Mouse (Mus musculus): ENCODE measurements around the gene Psg19. TPM values are rescaled to one million over a fixed set of nuclear protein-coding genes. Genes with fewer than 3 reads are reported as not detected.

Psg19 gene
- 0.02 TPM in 1 of 2 replicates, not detected in the other for polyA plus RNA-seq (2012; rRNA removed)

DNA sequence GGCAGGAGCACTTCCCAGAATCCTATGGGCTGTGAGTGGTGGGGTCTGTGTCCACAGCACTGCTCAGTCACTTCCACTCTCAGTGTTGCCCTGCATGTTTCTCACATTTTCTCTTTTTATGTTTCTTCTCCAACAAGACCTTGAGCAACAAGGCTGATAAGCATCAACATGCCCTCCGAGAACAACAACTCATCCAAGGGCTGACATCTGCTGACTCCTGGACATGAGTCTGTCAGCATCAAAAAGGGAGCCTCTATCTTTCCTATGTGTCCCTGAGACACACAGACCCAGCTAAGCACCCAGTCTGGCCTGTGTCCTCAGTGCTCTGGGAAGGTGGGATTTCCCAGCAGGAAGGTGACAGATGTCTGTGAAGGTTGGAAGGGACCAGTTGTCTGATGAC, at the start of gene Psg19:
Psg19 (minus strand) TSS at position 101 of the 400 bp plus-strand sequence.

DNA sequence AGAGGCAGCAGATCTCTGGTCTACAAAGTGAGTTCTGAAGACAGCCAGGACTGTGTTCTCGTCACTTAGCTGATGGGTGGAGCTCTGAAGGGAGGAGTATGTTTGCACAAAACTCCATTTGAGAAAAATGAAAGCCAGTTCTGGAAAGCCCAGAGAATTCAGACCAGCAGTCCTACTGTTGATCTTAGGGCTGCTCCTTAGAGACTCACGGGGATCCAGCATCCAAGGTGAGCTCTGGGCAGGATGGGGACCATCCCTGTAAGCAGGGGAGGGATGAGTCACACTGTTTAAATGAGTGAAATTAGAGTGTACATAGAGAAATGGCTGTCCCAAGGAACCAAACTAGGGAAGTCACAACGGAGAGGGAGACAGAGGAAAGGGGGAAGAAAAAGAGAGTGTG, 41.5 kb upstream of the Psg19 start, which contains the start of gene Mill2:
Mill2 (plus strand) TSS at position 102 of the 400 bp plus-strand sequence.

DNA sequence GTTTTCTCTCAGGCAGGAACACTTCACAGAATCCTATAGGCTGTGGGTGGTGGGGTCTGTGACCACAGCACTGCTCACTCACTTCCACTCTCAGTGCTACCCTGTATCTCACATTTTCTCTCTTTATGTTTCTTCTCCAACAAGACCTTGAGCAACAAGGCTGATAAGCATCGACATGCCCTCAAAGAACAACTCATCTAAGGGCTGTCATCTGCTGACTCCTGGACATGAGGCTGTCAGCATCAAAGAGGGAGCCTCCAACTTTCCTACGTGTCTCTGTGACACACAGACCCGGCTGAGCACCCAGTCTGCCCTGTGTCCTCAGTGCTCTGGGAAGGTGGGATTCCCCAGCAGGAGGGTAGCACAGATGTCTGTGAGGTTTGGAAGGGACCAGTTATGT, 23.2 kb upstream of the Psg19 start, which contains the start of gene Psg17:
Psg17 (minus strand) TSS at position 101 of the 400 bp plus-strand sequence.

Other genes starting within 250 kb of the Psg19 start
- gene Psg27, start 231.2 kb downstream of the Psg19 start, polyA plus RNA-seq (2012; rRNA removed): not detected in 2 replicates
- gene Psg23, start 182.0 kb downstream of the Psg19 start, polyA plus RNA-seq (2012; rRNA removed): not detected in 2 replicates
- gene Psg21, start 141.8 kb downstream of the Psg19 start, polyA plus RNA-seq (2012; rRNA removed): not detected in 2 replicates
- not detected in 2 replicates for gene Psg20, start 112.3 kb downstream of the Psg19 start, polyA plus RNA-seq (2012; rRNA removed)
- gene Psg22, start 80.4 kb downstream of the Psg19 start, polyA plus RNA-seq (2012; rRNA removed): 0.04 and 0.05 TPM in 2 replicates
- gene Psg17, start 23.1 kb upstream of the Psg19 start, polyA plus RNA-seq (2012; rRNA removed): 0.01 TPM in 1 of 2 replicates, not detected in the other
- 0.53 and 0.58 TPM in 2 replicates for gene Mill2, start 41.4 kb upstream of the Psg19 start, polyA plus RNA-seq (2012; rRNA removed)
- 92.2 and 111 TPM in 2 replicates for gene Pglyrp1, start 72.8 kb upstream of the Psg19 start, polyA plus RNA-seq (2012; rRNA removed)
- gene Ccdc61, start 111.9 kb upstream of the Psg19 start, polyA plus RNA-seq (2012; rRNA removed): 7.7 and 9.0 TPM in 2 replicates
- gene Nova2, start 127.4 kb upstream of the Psg19 start, polyA plus RNA-seq (2012; rRNA removed): 0.08 and 0.13 TPM in 2 replicates
- not detected in 2 replicates for gene Nanos2, start 188.9 kb upstream of the Psg19 start, polyA plus RNA-seq (2012; rRNA removed)
- gene Mypop, start 192.7 kb upstream of the Psg19 start, polyA plus RNA-seq (2012; rRNA removed): 0.18 and 0.19 TPM in 2 replicates
- 7.0 and 7.7 TPM in 2 replicates for gene Irf2bp1, start 205.5 kb upstream of the Psg19 start, polyA plus RNA-seq (2012; rRNA removed)
- 33.5 and 37.3 TPM in 2 replicates for gene Foxa3, start 225.0 kb upstream of the Psg19 start, polyA plus RNA-seq (2012; rRNA removed)
- gene Sympk, start 225.9 kb upstream of the Psg19 start, polyA plus RNA-seq (2012; rRNA removed): 22.4 and 28.2 TPM in 2 replicates

All from liver, embryonic 18 days (tissue).